Mouse (Mus musculus) forebrain, embryonic 13.5 days (tissue): ENCODE results near the gene Nek8. TPM values are rescaled to one million over a fixed set of nuclear protein-coding genes. Genes with fewer than 3 reads are reported as not detected.

Experiments used
- ATAC-seq: fragments of 200-750 bp; cut with Nextera tagmentation; 2 replicates; pipeline ENCODE4 v1.8.0; 2017
- H3K27ac ChIP-seq: fragments of 300-500 bp; sonication (generic); 2 replicates; pipeline ENCODE4 v1.5.1; 2015; ENCODE audit warnings: inconsistent platforms, mild to moderate bottlenecking, moderate library complexity
- H3K27me3 ChIP-seq: fragments of 300-500 bp; sonication (generic); 2 replicates; pipeline ENCODE4 v1.6.1; 2015; ENCODE audit warnings: mild to moderate bottlenecking, inconsistent platforms
- H3K36me3 ChIP-seq: fragments of 300-500 bp; sonication (generic); 2 replicates; pipeline ENCODE4 v1.6.1; 2015; ENCODE audit warnings: mild to moderate bottlenecking, inconsistent platforms; ENCODE audit not compliant: poor library complexity, severe bottlenecking
- H3K4me1 ChIP-seq: fragments of 300-500 bp; sonication (generic); 2 replicates; pipeline ENCODE4 v1.6.1; 2015; ENCODE audit warnings: inconsistent platforms
- H3K4me2 ChIP-seq: fragments of 300-500 bp; sonication (generic); 2 replicates; pipeline ENCODE4 v1.6.1; 2015; ENCODE audit warnings: inconsistent platforms, mild to moderate bottlenecking, moderate library complexity
- H3K4me3 ChIP-seq: fragments of 300-500 bp; sonication (generic); 2 replicates; pipeline ENCODE4 v1.5.1; 2015; ENCODE audit warnings: mild to moderate bottlenecking, inconsistent platforms
- H3K9ac ChIP-seq: fragments of 300-500 bp; sonication (generic); 2 replicates; pipeline ENCODE4 v1.6.1; 2015; ENCODE audit warnings: mild to moderate bottlenecking, inconsistent platforms
- H3K9me3 ChIP-seq: fragments of 300-500 bp; sonication (generic); replicated peaks from 2 replicates; pipeline ENCODE4 v1.6.1; 2016; ENCODE audit warnings: inconsistent platforms
- WGBS: fragments of 180-500 bp; shearing (Covaris S2); methylation state at CpG from one replicate; pipeline ENCODE4 v1.1.7; 2015; 5-methylcytosine and 5-hydroxymethylcytosine counted together
- polyA plus RNA-seq: library from polyadenylated mRNA; unstranded; fragments of >200 nt; fragmentation: Nextera tagmentation; extraction: Ambion mirVana; gene quantifications from 2 replicates; pipeline ENCODE4 v1.2.1, GENCODE M21; 2015

The Nek8 gene
- polyA plus RNA-seq: 5.4 and 8.7 TPM in 2 replicates

GRCm38 (mm10) chr11:78176402-78176862 is at the start of gene Nek8, which contains the start of gene Tlcd1:
Gene Nek8, minus strand, starts transcription at chr11:78176675.
Gene Tlcd1, plus strand, starts transcription at chr11:78176711.
- H3K9ac ChIP-seq: peak within 1 kb of the TSS; percentile 74
- WGBS: under 1% methylated on average over 32 of the region's 32 CpGs

DNA sequence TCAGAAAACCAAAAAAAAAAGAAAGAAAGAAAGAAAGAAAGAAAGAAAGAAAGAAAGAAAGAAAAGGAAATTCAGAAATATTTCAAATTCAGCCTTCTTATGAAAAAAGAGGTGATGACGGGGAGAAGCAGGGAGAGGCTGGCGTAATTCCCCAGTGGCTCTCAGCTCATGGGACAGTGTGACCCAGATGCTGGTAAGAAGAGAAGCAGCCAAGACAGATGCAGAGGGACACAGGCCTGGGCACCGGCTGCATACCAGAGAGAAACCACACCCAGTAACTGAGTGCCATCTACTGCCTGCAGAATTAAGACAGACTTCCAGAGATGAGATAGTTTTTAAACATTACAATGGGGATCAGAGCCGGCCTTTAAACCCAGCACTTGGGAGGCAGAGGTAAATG is 47.1 kb upstream of the Nek8 start:
- WGBS: 94% methylated on average over 4 of the region's 4 CpGs
- H3K27ac ChIP-seq: no peak overlapping the region
- H3K4me1 ChIP-seq: no peaks in the 10 kb centered on the region
- no peak for ATAC-seq
- H3K27me3 ChIP-seq: no peaks in the 10 kb centered on the region
- peaks cover 97% of the 10 kb centered on the region for H3K36me3 ChIP-seq
- no peak overlapping the region for H3K4me2 ChIP-seq
- H3K4me3 ChIP-seq: no peak overlapping the region
- no peaks in the 10 kb centered on the region for H3K9me3 ChIP-seq
- H3K9ac ChIP-seq: no peak overlapping the region

More at GRCm38 (mm10) chr11:78176402-78176862, at the start of gene Nek8, which contains the start of gene Tlcd1:
- no peaks in the 10 kb centered on the region for H3K27me3 ChIP-seq
- peak within 1 kb of the TSS; percentile 61 for H3K4me3 ChIP-seq
- H3K36me3 ChIP-seq: peaks cover 24% of the 10 kb centered on the region
- H3K4me2 ChIP-seq: peak within 1 kb of the TSS; percentile 86
- H3K27ac ChIP-seq: peak within 1 kb of the TSS; percentile 93
- H3K9me3 ChIP-seq: no peaks in the 10 kb centered on the region
- peak; percentile 69 for ATAC-seq
- H3K4me1 ChIP-seq: peaks cover 51% of the 10 kb centered on the region

GRCm38 (mm10) chr11:78215709-78216317 is 39.3 kb upstream of the Nek8 start:
- no peak overlapping the region for H3K27ac ChIP-seq
- peaks cover 98% of the 10 kb centered on the region for H3K36me3 ChIP-seq
- no peak overlapping the region for H3K9ac ChIP-seq
- no peak overlapping the region for H3K4me2 ChIP-seq
- ATAC-seq: no peak
- WGBS: 92% methylated on average over 11 of the region's 11 CpGs
- H3K27me3 ChIP-seq: no peaks in the 10 kb centered on the region
- no peaks in the 10 kb centered on the region for H3K9me3 ChIP-seq
- H3K4me1 ChIP-seq: no peaks in the 10 kb centered on the region
- H3K4me3 ChIP-seq: no peak overlapping the region

- H3K4me1 ChIP-seq: no peaks in the 10 kb centered on the region
- H3K9me3 ChIP-seq: no peaks in the 10 kb centered on the region
- no peaks in the 10 kb centered on the region for H3K27me3 ChIP-seq
- H3K27ac ChIP-seq: no peak overlapping the region
- no peak for ATAC-seq
- no peak overlapping the region for H3K9ac ChIP-seq
- no peak overlapping the region for H3K4me3 ChIP-seq
- H3K4me2 ChIP-seq: no peak overlapping the region
- peaks cover 99% of the 10 kb centered on the region for H3K36me3 ChIP-seq
- WGBS: 96% methylated on average over 14 of the region's 14 CpGs
These were observed 36.8 kb upstream of the Nek8 start for GRCm38 (mm10) chr11:78213086-78213817.

DNA sequence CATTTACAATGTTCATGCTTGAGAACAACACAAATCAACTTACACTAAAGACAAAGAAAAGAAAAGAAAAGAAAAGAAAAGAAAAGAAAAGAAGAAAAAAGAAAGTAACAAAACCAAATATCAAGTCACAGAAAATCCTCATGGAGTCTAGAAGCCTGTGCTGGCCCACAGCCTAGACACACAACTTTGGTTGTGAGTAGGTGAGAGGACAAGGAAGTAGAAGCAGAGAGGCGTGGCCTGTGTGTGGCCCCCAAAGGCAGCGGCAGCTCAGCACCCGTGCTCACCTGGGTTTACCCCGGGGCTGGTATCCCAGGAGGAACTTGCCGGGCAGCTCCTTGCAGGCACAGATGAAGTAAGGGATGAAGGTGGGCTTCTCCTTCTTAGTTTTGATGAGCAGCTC is 35.0 kb upstream of the Nek8 start:
- H3K36me3 ChIP-seq: peaks cover 100% of the 10 kb centered on the region
- H3K27ac ChIP-seq: no peak overlapping the region
- WGBS: 94% methylated on average over 5 of the region's 5 CpGs
- H3K4me3 ChIP-seq: no peak overlapping the region
- no peak overlapping the region for H3K9ac ChIP-seq
- no peaks in the 10 kb centered on the region for H3K27me3 ChIP-seq
- H3K4me2 ChIP-seq: no peak overlapping the region
- no peaks in the 10 kb centered on the region for H3K9me3 ChIP-seq
- no peak for ATAC-seq
- H3K4me1 ChIP-seq: no peaks in the 10 kb centered on the region

DNA sequence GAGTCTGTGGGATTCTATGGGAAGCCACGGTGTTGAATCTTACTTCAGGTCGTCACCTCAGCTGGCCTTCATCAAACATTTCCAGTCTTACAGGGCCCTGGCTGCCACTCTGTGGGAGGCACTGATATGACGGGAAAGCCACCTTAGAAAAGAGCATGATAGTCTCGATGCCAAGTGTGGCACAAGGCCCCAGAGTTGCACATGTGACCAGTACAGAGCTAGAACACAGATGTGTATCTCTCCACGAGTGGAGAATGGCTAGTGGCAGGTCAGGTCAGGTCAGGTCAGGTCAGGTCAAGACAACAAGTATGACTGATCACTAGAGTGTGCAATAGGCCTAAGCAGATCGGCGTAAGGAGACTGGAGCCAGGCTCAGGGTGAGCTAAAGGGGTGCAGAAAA is 34.1 kb upstream of the Nek8 start:
- WGBS: 87% methylated on average over 7 of the region's 7 CpGs
- no peak for ATAC-seq
- H3K9me3 ChIP-seq: no peaks in the 10 kb centered on the region
- no peak overlapping the region for H3K9ac ChIP-seq
- H3K36me3 ChIP-seq: peaks cover 100% of the 10 kb centered on the region
- H3K4me1 ChIP-seq: no peaks in the 10 kb centered on the region
- no peak overlapping the region for H3K27ac ChIP-seq
- H3K4me3 ChIP-seq: no peak overlapping the region
- H3K27me3 ChIP-seq: no peaks in the 10 kb centered on the region
- no peak overlapping the region for H3K4me2 ChIP-seq

- H3K36me3 ChIP-seq: peaks cover 100% of the 10 kb centered on the region
- H3K9ac ChIP-seq: no peak overlapping the region
- no peak overlapping the region for H3K4me2 ChIP-seq
- no peak overlapping the region for H3K4me3 ChIP-seq
- ATAC-seq: no peak
- H3K27ac ChIP-seq: no peak overlapping the region
- H3K27me3 ChIP-seq: no peaks in the 10 kb centered on the region
- 96% methylated on average over 6 of the region's 6 CpGs for WGBS
- no peaks in the 10 kb centered on the region for H3K4me1 ChIP-seq
- H3K9me3 ChIP-seq: no peaks in the 10 kb centered on the region
These were observed 33.4 kb upstream of the Nek8 start for GRCm38 (mm10) chr11:78209886-78210285.

- H3K4me2 ChIP-seq: no peak overlapping the region
- H3K27me3 ChIP-seq: no peaks in the 10 kb centered on the region
- no peaks in the 10 kb centered on the region for H3K9me3 ChIP-seq
- no peak overlapping the region; the same call in 1 of the 2 replicates for H3K27ac ChIP-seq
- H3K9ac ChIP-seq: no peak overlapping the region
- no peak overlapping the region for H3K4me3 ChIP-seq
- ATAC-seq: no peak
- H3K36me3 ChIP-seq: peaks cover 86% of the 10 kb centered on the region
- no peaks in the 10 kb centered on the region for H3K4me1 ChIP-seq
- WGBS: 93% methylated on average over 7 of the region's 7 CpGs
These were observed 30.7 kb upstream of the Nek8 start for GRCm38 (mm10) chr11:78207190-78207589.

- 72% methylated on average over 13 of the region's 13 CpGs for whole genome bisulfite sequencing
- no peak for ATAC-seq
These were observed 29.1 kb upstream of the Nek8 start for GRCm38 (mm10) chr11:78205361-78206206.

DNA sequence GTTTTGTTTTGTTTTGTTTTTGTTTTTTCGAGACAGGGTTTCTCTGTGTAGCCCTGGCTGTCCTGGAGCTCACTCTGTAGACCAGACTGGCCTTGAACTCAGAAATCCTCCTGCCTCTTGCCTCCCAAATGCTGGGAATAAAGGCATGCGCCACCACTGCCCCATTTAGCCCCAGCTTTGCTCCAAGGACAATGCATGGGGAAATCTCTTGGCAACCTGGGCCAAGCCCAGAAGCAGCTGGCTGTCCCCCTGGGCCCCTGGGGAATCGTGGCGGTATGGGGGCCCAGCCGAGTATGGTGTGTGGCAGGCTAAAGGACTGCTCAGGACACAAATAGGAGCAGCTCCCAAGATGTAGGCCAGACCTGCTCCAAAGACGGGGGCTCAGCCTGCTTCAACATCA is 27.8 kb upstream of the Nek8 start:
- Histone ChIP-seq H3K36me3 (peaks cover 57% of the 10 kb centered on the region), H3K4me3 (no peak overlapping the region), H3K9me3 (no peaks in the 10 kb centered on the region), H3K9ac (0 out of 2 replicates have a peak overlapping the region, but pooled peaks have one; percentile 9), H3K4me2 (no peak overlapping the region), H3K27me3 (no peaks in the 10 kb centered on the region), H3K27ac (no peak overlapping the region), H3K4me1 (no peaks in the 10 kb centered on the region)
- no peak for ATAC-seq
- 87% methylated on average over 6 of the region's 6 CpGs for WGBS

More at GRCm38 (mm10) chr11:78205361-78206206, 29.1 kb upstream of the Nek8 start:
- H3K9me3 ChIP-seq: no peaks in the 10 kb centered on the region
- no peaks in the 10 kb centered on the region for H3K4me1 ChIP-seq
- peak overlapping the region; percentile 48; the same call in 1 of the 2 replicates for H3K27ac ChIP-seq
- no peaks in the 10 kb centered on the region for H3K27me3 ChIP-seq
- H3K36me3 ChIP-seq: peaks cover 70% of the 10 kb centered on the region
- H3K4me2 ChIP-seq: no peak overlapping the region
- no peak overlapping the region for H3K4me3 ChIP-seq
- H3K9ac ChIP-seq: no peak overlapping the region

DNA sequence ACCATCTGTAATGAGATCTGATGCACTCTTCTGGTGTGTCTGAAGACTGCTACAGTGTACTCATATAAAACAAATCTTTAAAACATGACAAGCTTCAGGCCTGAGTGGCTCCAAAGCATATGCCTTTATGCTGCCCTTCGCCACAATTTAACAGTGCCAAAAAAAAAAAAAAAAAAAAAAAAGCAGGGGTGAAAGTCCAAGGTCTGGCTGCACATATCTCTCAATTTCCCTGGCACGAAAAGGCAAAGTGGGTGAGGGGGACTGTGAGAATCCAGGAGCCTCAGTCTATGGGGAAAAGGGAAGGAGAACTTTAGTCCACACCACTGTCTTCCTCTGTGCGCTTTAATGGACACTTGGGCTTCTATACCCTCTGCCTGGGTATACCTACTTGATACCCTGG is 25.9 kb upstream of the Nek8 start:
- Histone ChIP-seq H3K27me3 (no peaks in the 10 kb centered on the region), H3K4me2 (no peak overlapping the region), H3K27ac (no peak overlapping the region), H3K9me3 (no peaks in the 10 kb centered on the region), H3K36me3 (peaks cover 38% of the 10 kb centered on the region), H3K9ac (no peak overlapping the region), H3K4me1 (no peaks in the 10 kb centered on the region), H3K4me3 (no peak overlapping the region)
- 93% methylated on average over 3 of the region's 3 CpGs for WGBS
- no peak for ATAC-seq
